Mouse (Mus musculus) forebrain, embryonic 15.5 days (tissue): ENCODE measurements around the gene Ttf2. TPM values are rescaled to one million over a fixed set of nuclear protein-coding genes. Genes with fewer than 3 reads are reported as not detected.

Experiments
- ATAC-seq: fragments of 200-750 bp; cut with Nextera tagmentation; replicated peaks from 2 replicates; pipeline ENCODE4 v1.8.0; 2017; ENCODE audit warnings: mild to moderate bottlenecking, moderate TSS enrichment, moderate library complexity
- H3K27ac ChIP-seq: fragments of 300-500 bp; sonication (generic); replicated peaks from 2 replicates; pipeline ENCODE4 v1.5.1; 2015; ENCODE audit warnings: mild to moderate bottlenecking, inconsistent platforms
- H3K27me3 ChIP-seq: fragments of 300-500 bp; sonication (generic); 2 replicates; pipeline ENCODE4 v1.6.1; 2015; ENCODE audit warnings: inconsistent platforms
- H3K36me3 ChIP-seq: fragments of 300-500 bp; sonication (generic); 2 replicates; pipeline ENCODE4 v1.6.1; 2015; ENCODE audit warnings: mild to moderate bottlenecking, inconsistent platforms
- H3K4me1 ChIP-seq: fragments of 300-500 bp; sonication (generic); 2 replicates; pipeline ENCODE4 v1.6.1; 2015; ENCODE audit warnings: inconsistent platforms
- H3K4me2 ChIP-seq: fragments of 300-500 bp; sonication (generic); replicated peaks from 2 replicates; pipeline ENCODE4 v1.6.1; 2015; ENCODE audit warnings: mild to moderate bottlenecking, inconsistent platforms
- H3K4me3 ChIP-seq: fragments of 300-500 bp; sonication (generic); 2 replicates; pipeline ENCODE4 v1.5.1; 2015; ENCODE audit warnings: mild to moderate bottlenecking, inconsistent platforms
- H3K9ac ChIP-seq: fragments of 300-500 bp; sonication (generic); replicated peaks from 2 replicates; pipeline ENCODE4 v1.6.1; 2015; ENCODE audit warnings: mild to moderate bottlenecking, inconsistent platforms
- H3K9me3 ChIP-seq: fragments of 300-500 bp; sonication (generic); 2 replicates; pipeline ENCODE4 v1.6.1; 2016; ENCODE audit warnings: inconsistent platforms
- WGBS: fragments of 180-500 bp; shearing (Covaris S2); methylation state at CpG from one replicate; pipeline ENCODE4 v1.1.7; 2015; ENCODE audit warnings: mixed read lengths; 5-methylcytosine and 5-hydroxymethylcytosine counted together
- polyA plus RNA-seq: library from polyadenylated mRNA; unstranded; fragments of >200 nt; fragmentation: Nextera tagmentation; extraction: Ambion mirVana; gene quantifications from 2 replicates; pipeline ENCODE4 v1.2.1, GENCODE M21; 2015

The Ttf2 gene
- polyA plus RNA-seq, 1 experiment from 2014 or later, result 6.7 TPM

- Histone ChIP-seq H3K36me3 (peaks cover 8% of the 10 kb centered on the region; the same call in 1 of the 2 replicates), H3K4me3 (no peak overlapping the region), H3K27ac (peak overlapping the region; percentile 45), H3K9ac (no peak overlapping the region), H3K9me3 (no peaks in the 10 kb centered on the region), H3K27me3 (no peaks in the 10 kb centered on the region), H3K4me1 (peaks cover 42% of the 10 kb centered on the region), H3K4me2 (no peak overlapping the region)
- no peak for ATAC-seq
- 58% methylated on average over 6 of the region's 6 CpGs for WGBS
Measured at GRCm38 (mm10) chr3:100924065-100924732, 45.3 kb downstream of the Ttf2 start.

GRCm38 (mm10) chr3:100922506-100923375 is 46.7 kb downstream of the Ttf2 start:
- Histone ChIP-seq H3K27me3 (no peaks in the 10 kb centered on the region), H3K9me3 (no peaks in the 10 kb centered on the region), H3K4me1 (peaks cover 42% of the 10 kb centered on the region), H3K27ac (peak overlapping the region; percentile 77), H3K4me3 (peak overlapping the region; percentile 57), H3K36me3 (no peaks in the 10 kb centered on the region), H3K9ac (peak overlapping the region; percentile 73), H3K4me2 (peak overlapping the region; percentile 61)
- WGBS, result 36% methylated on average over 28 of the region's 28 CpGs
- ATAC-seq, result peak; percentile 62

- ATAC-seq, result peak; percentile 99
- Histone ChIP-seq H3K4me3 (peak within 1 kb of the TSS; percentile 57), H3K36me3 (no peaks in the 10 kb centered on the region), H3K9ac (peak within 1 kb of the TSS; percentile 73), H3K9me3 (no peaks in the 10 kb centered on the region), H3K4me1 (peaks cover 41% of the 10 kb centered on the region), H3K27ac (peak within 1 kb of the TSS; percentile 77), H3K4me2 (peak within 1 kb of the TSS; percentile 61), H3K27me3 (no peaks in the 10 kb centered on the region)
- WGBS, result under 1% methylated on average over 39 of the region's 39 CpGs
Measured at GRCm38 (mm10) chr3:100921825-100922505, 47.5 kb downstream of the Ttf2 start, which contains the start of gene Trim45. Gene Trim45 (plus strand): TSS chr3:100922202.

GRCm38 (mm10) chr3:100920611-100921140 is 48.8 kb downstream of the Ttf2 start:
- peaks cover 35% of the 10 kb centered on the region for H3K4me1 ChIP-seq
- no peak for ATAC-seq
- no peaks in the 10 kb centered on the region for H3K9me3 ChIP-seq
- H3K27me3 ChIP-seq, result no peaks in the 10 kb centered on the region
- H3K4me2 ChIP-seq, result no peak overlapping the region
- WGBS, result 86% methylated on average over 9 of the region's 9 CpGs
- H3K9ac ChIP-seq, result no peak overlapping the region
- H3K27ac ChIP-seq, result no peak overlapping the region
- H3K36me3 ChIP-seq, result no peaks in the 10 kb centered on the region
- no peak overlapping the region for H3K4me3 ChIP-seq

- H3K4me2 ChIP-seq, result no peak overlapping the region
- no peak overlapping the region for H3K27ac ChIP-seq
- H3K4me1 ChIP-seq, result peaks cover 6% of the 10 kb centered on the region
- H3K9ac ChIP-seq, result no peak overlapping the region
- H3K36me3 ChIP-seq, result no peaks in the 10 kb centered on the region
- H3K4me3 ChIP-seq, result no peak overlapping the region
- WGBS, result 18% methylated on average over 7 of the region's 7 CpGs
- ATAC-seq, result no peak
- no peaks in the 10 kb centered on the region for H3K9me3 ChIP-seq
- no peaks in the 10 kb centered on the region for H3K27me3 ChIP-seq
Measured at GRCm38 (mm10) chr3:100916844-100917243, 52.6 kb downstream of the Ttf2 start.

GRCm38 (mm10) chr3:100911498-100912213 is 57.8 kb downstream of the Ttf2 start:
- Histone ChIP-seq H3K27ac (no peak overlapping the region), H3K9ac (no peak overlapping the region), H3K4me3 (no peak overlapping the region), H3K4me1 (no peaks in the 10 kb centered on the region), H3K27me3 (no peaks in the 10 kb centered on the region), H3K36me3 (no peaks in the 10 kb centered on the region), H3K4me2 (no peak overlapping the region), H3K9me3 (no peaks in the 10 kb centered on the region)
- WGBS, result 72% methylated on average over 7 of the region's 7 CpGs
- no peak for ATAC-seq

GRCm38 (mm10) chr3:100911026-100911425 is 58.4 kb downstream of the Ttf2 start:
- H3K4me1 ChIP-seq, result no peaks in the 10 kb centered on the region
- H3K4me3 ChIP-seq, result no peak overlapping the region
- H3K36me3 ChIP-seq, result no peaks in the 10 kb centered on the region
- H3K9me3 ChIP-seq, result no peaks in the 10 kb centered on the region
- WGBS, result 80% methylated on average over 9 of the region's 9 CpGs
- H3K27me3 ChIP-seq, result no peaks in the 10 kb centered on the region
- no peak overlapping the region for H3K4me2 ChIP-seq
- ATAC-seq, result no peak
- H3K9ac ChIP-seq, result no peak overlapping the region
- no peak overlapping the region for H3K27ac ChIP-seq

GRCm38 (mm10) chr3:100910621-100911020 is 58.8 kb downstream of the Ttf2 start:
- H3K27ac ChIP-seq, result no peak overlapping the region
- whole genome bisulfite sequencing, result 66% methylated on average over 5 of the region's 5 CpGs
- H3K4me1 ChIP-seq, result no peaks in the 10 kb centered on the region
- no peaks in the 10 kb centered on the region for H3K9me3 ChIP-seq
- no peak overlapping the region for H3K9ac ChIP-seq
- ATAC-seq, result no peak
- no peaks in the 10 kb centered on the region for H3K36me3 ChIP-seq
- H3K4me2 ChIP-seq, result no peak overlapping the region
- no peak overlapping the region for H3K4me3 ChIP-seq
- H3K27me3 ChIP-seq, result no peaks in the 10 kb centered on the region

- Histone ChIP-seq H3K36me3 (no peaks in the 10 kb centered on the region), H3K9me3 (no peaks in the 10 kb centered on the region), H3K4me2 (no peak overlapping the region), H3K4me3 (no peak overlapping the region), H3K27ac (no peak overlapping the region), H3K4me1 (no peaks in the 10 kb centered on the region), H3K9ac (no peak overlapping the region), H3K27me3 (no peaks in the 10 kb centered on the region)
- no peak for ATAC-seq
- 75% methylated on average over 6 of the region's 6 CpGs for WGBS
Measured at GRCm38 (mm10) chr3:100908594-100908993, 60.9 kb downstream of the Ttf2 start.

GRCm38 (mm10) chr3:100906916-100907315 is 62.5 kb downstream of the Ttf2 start:
- Histone ChIP-seq H3K27ac (no peak overlapping the region), H3K27me3 (no peaks in the 10 kb centered on the region), H3K4me3 (no peak overlapping the region), H3K9ac (no peak overlapping the region), H3K36me3 (no peaks in the 10 kb centered on the region), H3K4me2 (no peak overlapping the region), H3K4me1 (no peaks in the 10 kb centered on the region), H3K9me3 (no peaks in the 10 kb centered on the region)
- 27% methylated on average over 3 of the region's 3 CpGs for WGBS
- no peak for ATAC-seq

- no peaks in the 10 kb centered on the region for H3K4me1 ChIP-seq
- H3K4me2 ChIP-seq, result no peak overlapping the region
- no peak overlapping the region for H3K27ac ChIP-seq
- no peaks in the 10 kb centered on the region for H3K9me3 ChIP-seq
- no peak overlapping the region for H3K9ac ChIP-seq
- no peak overlapping the region for H3K4me3 ChIP-seq
- 87% methylated on average over 6 of the region's 6 CpGs for WGBS
- H3K27me3 ChIP-seq, result no peaks in the 10 kb centered on the region
- no peak for ATAC-seq
- H3K36me3 ChIP-seq, result no peaks in the 10 kb centered on the region
Measured at GRCm38 (mm10) chr3:100906128-100906527, 63.3 kb downstream of the Ttf2 start.
